Mouse (Mus musculus) hindbrain, embryonic 15.5 days (tissue): ENCODE measurements around the gene Noto. TPM values are rescaled to one million over a fixed set of nuclear protein-coding genes. Genes with fewer than 3 reads are reported as not detected.

Experiments used
- ATAC-seq: fragments of 200-750 bp; cut with Nextera tagmentation; 2 replicates; pipeline ENCODE4 v1.8.0; 2017; ENCODE audit warnings: low read depth, moderate number of reproducible peaks, moderate TSS enrichment; ENCODE audit not compliant: low FRiP score
- H3K27ac ChIP-seq: fragments of 300-500 bp; sonication (generic); replicated peaks from 2 replicates; pipeline ENCODE4 v1.5.1; 2015; ENCODE audit warnings: mild to moderate bottlenecking, inconsistent platforms
- H3K27me3 ChIP-seq: fragments of 300-500 bp; sonication (generic); 2 replicates; pipeline ENCODE4 v1.6.1; 2015; ENCODE audit warnings: control low read depth, inconsistent platforms
- H3K36me3 ChIP-seq: fragments of 300-500 bp; sonication (generic); 2 replicates; pipeline ENCODE4 v1.6.1; 2015; ENCODE audit warnings: control low read depth, inconsistent platforms
- H3K4me1 ChIP-seq: fragments of 300-500 bp; sonication (generic); replicated peaks from 2 replicates; pipeline ENCODE4 v1.6.1; 2015; ENCODE audit warnings: control low read depth, inconsistent platforms
- H3K4me2 ChIP-seq: fragments of 300-500 bp; sonication (generic); 2 replicates; pipeline ENCODE4 v1.6.1; 2015; ENCODE audit warnings: moderate library complexity, mild to moderate bottlenecking, inconsistent platforms
- H3K4me3 ChIP-seq: fragments of 300-500 bp; sonication (generic); 2 replicates; pipeline ENCODE4 v1.5.1; 2015; ENCODE audit warnings: mild to moderate bottlenecking, inconsistent platforms
- H3K9ac ChIP-seq: fragments of 300-500 bp; sonication (generic); 2 replicates; pipeline ENCODE4 v1.6.1; 2015; ENCODE audit warnings: inconsistent platforms
- H3K9me3 ChIP-seq: fragments of 300-500 bp; sonication (generic); 2 replicates; pipeline ENCODE4 v1.6.1; 2016; ENCODE audit warnings: control low read depth, inconsistent platforms
- WGBS: fragments of 180-500 bp; shearing (Covaris S2); methylation state at CpG from one replicate; pipeline ENCODE4 v1.1.7; 2015; 5-methylcytosine and 5-hydroxymethylcytosine counted together
- polyA plus RNA-seq: library from polyadenylated mRNA; unstranded; fragments of >200 nt; fragmentation: Nextera tagmentation; extraction: Ambion mirVana; gene quantifications from 2 replicates; pipeline ENCODE4 v1.2.1, GENCODE M21; 2015

The Noto gene
- polyA plus RNA-seq, 1 experiment from 2014 or later = not detected

GRCm38 (mm10) chr6:85452411-85452665, 28.7 kb downstream of the Noto start:
- Histone ChIP-seq H3K4me1 (peaks cover 50% of the 10 kb centered on the region), H3K4me3 (peak overlapping the region; percentile 62), H3K27me3 (no peaks in the 10 kb centered on the region), H3K27ac (peak overlapping the region; percentile 89), H3K36me3 (no peaks in the 10 kb centered on the region), H3K9me3 (no peaks in the 10 kb centered on the region), H3K9ac (peak overlapping the region; percentile 67), H3K4me2 (peak overlapping the region; percentile 97)
- no peak for ATAC-seq
- under 1% methylated on average over 15 of the region's 15 CpGs for WGBS

DNA sequence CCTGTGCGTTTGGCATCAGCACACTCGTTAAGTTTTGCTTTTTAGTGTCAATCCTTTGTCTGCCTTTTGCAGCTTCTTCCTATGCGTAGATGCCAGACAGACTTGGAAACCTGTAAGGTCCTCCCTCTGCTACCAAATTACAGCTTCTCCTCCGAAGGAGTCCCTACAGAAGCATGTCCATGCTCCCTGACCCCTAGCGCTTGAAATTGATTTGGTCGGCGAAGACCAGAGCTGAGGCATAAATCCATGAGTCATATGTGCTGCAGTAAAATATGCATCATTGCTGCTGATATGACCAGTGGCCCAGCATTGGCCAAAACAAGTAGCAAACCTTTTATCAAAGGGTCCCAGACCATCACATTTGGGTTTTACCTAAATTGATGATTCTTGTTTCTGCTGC, 29.1 kb downstream of the Noto start:
- peak overlapping the region; percentile 97 for H3K4me2 ChIP-seq
- no peaks in the 10 kb centered on the region for H3K9me3 ChIP-seq
- peak overlapping the region; percentile 89 for H3K27ac ChIP-seq
- H3K9ac ChIP-seq = peak overlapping the region; percentile 67
- H3K4me3 ChIP-seq = peak overlapping the region; percentile 62
- peaks cover 53% of the 10 kb centered on the region for H3K4me1 ChIP-seq
- 12% methylated on average over 7 of the region's 7 CpGs for WGBS
- H3K36me3 ChIP-seq = no peaks in the 10 kb centered on the region
- no peak for ATAC-seq
- H3K27me3 ChIP-seq = no peaks in the 10 kb centered on the region

DNA sequence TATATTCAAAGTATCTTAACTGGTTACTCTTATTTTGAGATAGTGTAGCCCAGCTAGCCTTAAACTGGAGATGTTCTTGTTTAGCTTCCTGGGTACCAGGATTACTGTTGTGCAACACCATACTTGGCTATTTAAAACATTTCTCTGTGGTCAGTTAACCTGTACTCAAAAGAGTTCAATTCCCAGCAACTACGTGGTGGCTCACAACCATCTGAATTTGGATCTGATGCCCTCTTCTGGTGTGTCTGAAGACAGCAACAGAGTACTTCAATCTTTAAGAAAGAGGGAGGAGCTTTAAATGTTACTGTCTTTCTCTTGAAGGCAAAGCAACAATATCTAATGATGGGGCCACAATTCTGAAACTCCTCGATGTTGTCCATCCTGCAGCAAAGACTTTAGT, 35.9 kb downstream of the Noto start:
- peaks cover 56% of the 10 kb centered on the region for H3K36me3 ChIP-seq
- no peak overlapping the region for H3K4me3 ChIP-seq
- 93% methylated on average over 2 of the region's 2 CpGs for WGBS
- ATAC-seq = no peak
- peaks cover 26% of the 10 kb centered on the region for H3K4me1 ChIP-seq
- no peaks in the 10 kb centered on the region for H3K9me3 ChIP-seq
- no peak overlapping the region for H3K27ac ChIP-seq
- H3K4me2 ChIP-seq = no peak overlapping the region
- H3K27me3 ChIP-seq = no peaks in the 10 kb centered on the region
- H3K9ac ChIP-seq = no peak overlapping the region

GRCm38 (mm10) chr6:85465381-85465780, 41.7 kb downstream of the Noto start:
- Histone ChIP-seq H3K4me1 (no peaks in the 10 kb centered on the region), H3K9ac (no peak overlapping the region), H3K4me2 (no peak overlapping the region), H3K27me3 (no peaks in the 10 kb centered on the region), H3K36me3 (peaks cover 89% of the 10 kb centered on the region), H3K9me3 (no peaks in the 10 kb centered on the region), H3K27ac (no peak overlapping the region), H3K4me3 (no peak overlapping the region)
- ATAC-seq = no peak

- Histone ChIP-seq H3K4me1 (no peaks in the 10 kb centered on the region), H3K9me3 (no peaks in the 10 kb centered on the region), H3K36me3 (peaks cover 55% of the 10 kb centered on the region), H3K27ac (no peak overlapping the region), H3K27me3 (no peaks in the 10 kb centered on the region), H3K4me3 (no peak overlapping the region), H3K9ac (no peak overlapping the region), H3K4me2 (no peak overlapping the region)
- WGBS = 78% methylated on average over 5 of the region's 5 CpGs
- ATAC-seq = no peak
Observed at GRCm38 (mm10) chr6:85469660-85470430, 46.2 kb downstream of the Noto start.

DNA sequence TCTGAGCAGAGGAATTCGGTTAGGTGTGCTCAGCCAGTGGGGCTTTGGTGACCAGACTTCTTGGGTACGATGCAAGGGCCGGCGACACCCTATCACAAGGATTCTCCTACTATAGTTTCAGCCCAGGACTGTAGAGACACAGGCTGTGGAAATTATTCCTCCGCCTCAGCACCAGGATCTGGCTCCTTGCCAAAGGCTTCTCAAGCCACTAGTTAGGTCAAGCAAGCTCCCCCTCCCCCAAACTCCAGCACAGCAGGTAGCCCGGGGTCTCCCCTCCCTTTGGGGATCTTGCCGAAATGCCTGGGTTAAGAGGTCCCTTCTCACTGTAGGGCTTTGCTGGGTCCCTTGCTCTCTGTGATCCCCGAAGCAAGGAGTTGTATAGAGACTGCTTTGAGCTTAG, 48.3 kb downstream of the Noto start:
- 58% methylated on average over 8 of the region's 8 CpGs for WGBS
- Histone ChIP-seq H3K36me3 (peaks cover 35% of the 10 kb centered on the region), H3K9ac (no peak overlapping the region), H3K27ac (no peak overlapping the region), H3K4me1 (no peaks in the 10 kb centered on the region), H3K27me3 (no peaks in the 10 kb centered on the region), H3K4me2 (no peak overlapping the region), H3K9me3 (no peaks in the 10 kb centered on the region), H3K4me3 (no peak overlapping the region)
- ATAC-seq = no peak

GRCm38 (mm10) chr6:85472542-85472941, 48.9 kb downstream of the Noto start:
- H3K4me2 ChIP-seq = no peak overlapping the region
- peaks cover 29% of the 10 kb centered on the region for H3K36me3 ChIP-seq
- ATAC-seq = no peak
- 55% methylated on average over 5 of the region's 5 CpGs for WGBS
- no peak overlapping the region for H3K27ac ChIP-seq
- no peaks in the 10 kb centered on the region for H3K27me3 ChIP-seq
- H3K9me3 ChIP-seq = no peaks in the 10 kb centered on the region
- H3K9ac ChIP-seq = no peak overlapping the region
- H3K4me1 ChIP-seq = no peaks in the 10 kb centered on the region
- H3K4me3 ChIP-seq = no peak overlapping the region

DNA sequence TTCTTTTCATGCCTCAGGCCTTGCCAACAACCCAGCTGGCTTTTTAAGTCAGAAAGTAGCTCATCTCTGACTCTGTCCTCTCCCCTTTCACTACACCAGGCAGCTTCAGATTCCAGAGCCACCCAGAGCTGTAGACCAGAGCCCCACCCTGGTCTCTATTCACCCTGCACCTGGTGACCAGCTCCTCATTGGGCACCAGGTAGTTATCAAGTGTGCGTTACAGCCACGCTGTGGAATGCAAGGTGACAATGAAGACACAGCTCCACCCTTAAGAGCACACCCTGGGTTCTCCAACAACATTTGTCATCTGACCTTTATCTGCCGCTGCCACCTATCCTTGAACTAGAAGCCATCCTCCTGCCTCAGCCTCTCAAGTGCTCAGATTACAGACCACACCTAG, 51.9 kb downstream of the Noto start:
- Histone ChIP-seq H3K27me3 (no peaks in the 10 kb centered on the region), H3K27ac (no peak overlapping the region), H3K9ac (no peak overlapping the region), H3K4me3 (no peak overlapping the region), H3K36me3 (peaks cover 16% of the 10 kb centered on the region; the same call in 1 of the 2 replicates), H3K4me1 (no peaks in the 10 kb centered on the region; the same call in 1 of the 2 replicates), H3K4me2 (no peak overlapping the region), H3K9me3 (no peaks in the 10 kb centered on the region)
- no peak for ATAC-seq
- 91% methylated on average over 3 of the region's 3 CpGs for WGBS

DNA sequence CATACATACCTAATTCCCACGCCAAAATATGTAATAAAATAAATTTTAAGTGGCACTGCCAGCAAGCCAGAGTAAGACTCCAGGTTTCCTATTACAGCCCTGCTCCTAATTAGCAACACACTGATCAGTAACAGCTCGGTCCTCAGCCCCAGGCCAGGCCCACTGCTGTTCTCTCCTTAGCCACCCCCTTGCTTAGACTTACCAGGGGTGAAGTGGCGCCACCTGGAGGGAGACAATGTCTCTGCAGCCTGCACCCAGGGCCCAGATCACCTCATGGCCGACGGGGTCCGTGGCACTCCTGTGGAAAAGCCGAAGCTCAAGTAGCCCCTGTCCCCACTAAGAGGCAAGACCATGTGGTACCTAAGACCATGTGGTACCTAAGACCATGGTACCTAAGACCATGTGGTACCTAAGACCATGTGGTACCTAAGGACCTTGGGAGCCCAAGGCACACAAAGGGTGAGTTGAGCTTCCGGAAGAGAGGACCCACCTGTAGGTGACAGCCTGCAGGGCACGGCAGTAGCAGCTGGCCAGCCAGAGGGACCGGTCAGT, 53.8 kb downstream of the Noto start:
- no peak overlapping the region for H3K27ac ChIP-seq
- no peaks in the 10 kb centered on the region for H3K9me3 ChIP-seq
- no peaks in the 10 kb centered on the region for H3K27me3 ChIP-seq
- 41% methylated on average over 10 of the region's 10 CpGs for whole genome bisulfite sequencing
- H3K4me2 ChIP-seq = no peak overlapping the region
- H3K4me1 ChIP-seq = no peaks in the 10 kb centered on the region; the same call in 1 of the 2 replicates
- H3K36me3 ChIP-seq = peaks cover 16% of the 10 kb centered on the region; the same call in 1 of the 2 replicates
- H3K9ac ChIP-seq = no peak overlapping the region
- ATAC-seq = no peak
- H3K4me3 ChIP-seq = no peak overlapping the region

DNA sequence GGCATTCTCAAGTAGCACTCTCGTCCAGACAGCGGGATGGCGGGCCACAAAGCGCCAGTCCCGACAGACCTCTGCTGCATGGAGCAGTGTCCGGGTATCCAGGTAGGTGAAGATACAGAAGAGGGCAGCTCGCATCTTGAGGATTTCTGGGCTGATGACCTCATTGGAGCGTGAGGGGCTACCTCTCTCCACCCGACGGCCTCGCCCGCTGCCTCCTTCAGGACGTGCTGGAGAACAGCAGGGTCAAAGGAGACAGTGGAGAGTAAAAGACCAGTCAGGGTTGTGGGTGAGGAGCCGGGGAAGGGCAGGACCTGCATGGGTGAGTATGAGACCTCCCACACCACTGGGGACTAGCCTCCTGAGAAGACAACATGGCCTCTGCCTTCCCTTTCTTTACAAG, 54.7 kb downstream of the Noto start:
- WGBS = 56% methylated on average over 14 of the region's 14 CpGs
- Histone ChIP-seq H3K9ac (no peak overlapping the region), H3K9me3 (no peaks in the 10 kb centered on the region), H3K4me3 (no peak overlapping the region), H3K4me1 (no peaks in the 10 kb centered on the region; the same call in 1 of the 2 replicates), H3K27me3 (peaks cover 3% of the 10 kb centered on the region; the same call in 1 of the 2 replicates), H3K36me3 (peaks cover 13% of the 10 kb centered on the region; the same call in 1 of the 2 replicates), H3K27ac (no peak overlapping the region), H3K4me2 (no peak overlapping the region)
- ATAC-seq = no peak
